Mouse (Mus musculus) heart, postnatal 4 days (tissue): Measurements from ENCODE around the gene Map9. TPM values are rescaled to one million over a fixed set of nuclear protein-coding genes. Genes with fewer than 3 reads are reported as not detected.
A peak's percentile ranks its signal among the peaks of the same experiment; 100 is the strongest.
"Not testable (repeated sequence)": the region's sequence is repeated elsewhere in the genome, so short reads cannot be mapped to it uniquely, and the experiment has no call there.

ENCODE experiments used
- DNase-seq: peaks from one replicate; pipeline ENCODE4 v3.0.0; 2021
- total RNA-seq, 2 experiments: library from RNA; stranded (reverse); gene quantifications; 2 replicates each; pipeline ENCODE4 v1.2.3; 2021

Map9 gene
- total RNA-seq, 2 experiments from 2014 or later, result 3.0 to 3.4 TPM

DNA sequence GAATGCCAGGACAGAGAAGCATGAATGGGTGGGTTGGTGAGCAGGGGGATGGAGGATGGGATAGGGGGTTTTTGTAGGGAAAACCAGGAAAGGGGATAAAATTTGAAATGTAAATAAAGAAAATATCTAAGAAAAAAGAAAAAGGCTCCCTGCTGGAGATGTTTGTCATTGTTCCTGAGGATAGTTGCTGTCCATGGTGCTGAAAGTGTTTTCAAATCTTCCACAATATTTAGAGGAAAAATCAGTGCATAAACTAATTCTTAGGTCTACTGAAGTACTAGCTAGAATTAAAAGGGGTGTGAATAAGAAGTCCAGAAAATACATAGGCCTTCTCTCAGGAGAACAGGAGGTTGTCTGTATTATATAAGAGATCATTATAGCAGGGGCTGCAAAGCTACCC is 54.6 kb downstream of the Map9 start:
- DNase-seq, result peak; percentile 16

DNA sequence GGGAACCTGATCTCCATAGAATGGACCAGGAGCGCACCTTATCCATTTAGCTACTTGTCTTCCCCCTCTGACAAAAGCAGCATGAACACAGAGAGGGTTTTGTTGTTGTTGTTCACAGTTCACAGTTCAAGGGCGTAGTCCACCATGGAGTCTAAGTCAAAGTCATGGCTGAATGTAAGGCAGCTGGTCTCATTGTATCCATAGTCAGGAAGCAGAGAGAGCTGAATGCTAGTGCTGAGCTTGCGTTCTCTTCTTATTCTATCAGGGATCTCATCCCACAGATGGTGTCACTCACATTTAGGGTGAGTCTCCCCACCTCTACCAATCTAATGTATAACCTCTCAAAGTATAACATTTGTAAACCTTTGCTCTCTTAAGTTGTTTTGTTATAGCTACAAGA is 60.1 kb downstream of the Map9 start:
- DNase-seq, result no peak

DNA sequence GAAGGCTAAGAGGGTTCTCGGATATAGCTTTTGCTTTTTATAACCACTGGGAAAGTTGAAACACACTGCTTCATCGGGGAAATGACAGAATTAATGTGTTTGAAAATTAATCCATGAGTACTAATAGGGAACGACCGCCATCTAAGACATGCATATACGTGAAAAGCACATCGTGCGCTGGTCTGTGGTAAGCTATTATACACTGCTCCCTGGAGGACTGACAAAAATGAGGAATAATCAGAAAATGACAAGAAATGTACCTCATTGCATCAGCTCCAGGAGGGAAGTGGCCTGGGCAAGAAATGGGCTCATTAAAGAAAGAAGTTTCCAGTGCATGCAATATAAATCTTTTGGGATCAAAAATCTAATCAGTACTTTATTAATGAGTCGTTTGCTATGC is 77.5 kb downstream of the Map9 start:
- no peak for DNase-seq

DNA sequence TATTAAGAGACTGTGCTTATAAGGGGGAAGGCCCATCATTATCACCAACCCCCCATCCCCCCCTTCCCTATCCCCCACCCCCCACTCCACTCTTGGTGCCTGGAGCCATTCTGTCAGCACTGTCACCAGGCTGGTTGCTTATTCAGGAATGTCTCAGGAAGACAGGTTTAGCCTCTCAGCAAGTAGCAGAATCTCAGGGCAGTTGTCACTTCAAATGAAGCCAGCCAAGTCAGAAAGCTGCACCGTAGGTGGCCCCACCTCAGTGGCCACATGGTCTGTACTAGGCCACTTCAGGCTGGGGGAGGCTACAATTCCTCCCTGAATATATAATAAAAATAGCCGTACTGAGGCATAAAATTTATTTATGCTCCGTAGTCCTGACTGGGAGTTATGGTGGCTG is 83.1 kb downstream of the Map9 start:
- no peak for DNase-seq

DNA sequence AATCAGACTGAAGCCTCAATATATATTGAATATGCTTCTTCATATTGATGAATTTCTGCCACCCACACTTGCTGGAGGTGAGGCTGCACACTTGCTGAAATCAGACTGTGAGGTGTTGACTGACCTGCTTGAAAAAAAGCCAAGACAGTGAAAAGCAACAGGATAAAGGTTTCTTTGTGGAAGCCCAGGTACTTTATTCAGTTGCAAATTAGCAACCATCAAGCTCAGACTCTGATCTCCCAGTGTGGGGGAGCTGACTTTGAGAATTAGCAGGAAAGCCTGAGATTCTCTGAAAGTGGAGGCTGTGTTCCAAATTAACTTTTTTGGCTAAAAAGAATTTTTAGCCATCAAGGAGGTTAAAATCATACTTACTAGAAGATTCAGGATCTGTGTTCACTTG is 83.8 kb downstream of the Map9 start:
- DNase-seq, result not testable (repeated sequence)

Other genes starting within 250 kb of the Map9 start
- gene Gucy1a1, start 212.3 kb upstream of the Map9 start, total RNA-seq, result 10 to 100 TPM; 39.6 to 39.7 TPM
- not detected for gene Npy2r, start 190.0 kb downstream of the Map9 start, total RNA-seq